Mouse (Mus musculus) heart, postnatal 14 days (tissue): ENCODE results near the gene Spata16. TPM values are rescaled to one million over a fixed set of nuclear protein-coding genes. Genes with fewer than 3 reads are reported as not detected.
"Not testable (repeated sequence)": the region's sequence is repeated elsewhere in the genome, so short reads cannot be mapped to it uniquely, and the experiment has no call there.

Experiments used
- DNase-seq, 2 experiments: peaks; one replicate each; pipeline ENCODE4 v3.0.0; 2021 to 2022
- intact Hi-C: fragments of 180-260 bp; cut with DNase I; formaldehyde crosslinking; loops from one replicate; pipeline ENCODE4 v1.15.1; 2025
- long read RNA-seq, 2 experiments: library from polyadenylated mRNA; stranded (forward); transcript quantifications; one replicate each; pipeline ENCODE4 v2.0.0; 2021
- total RNA-seq, 2 experiments: library from RNA; stranded (reverse); gene quantifications; 2 replicates each; pipeline ENCODE4 v1.2.3; 2021

The Spata16 gene
- total RNA-seq: not detected
- long read RNA-seq, experiment 1: 0 reads
- long read RNA-seq, experiment 2: 0 reads

- intact Hi-C loops: no loop called here
- no peak for DNase-seq
These were observed at the start of gene Spata16 for GRCm38 (mm10) chr3:26637402-26637801. TSS of gene Spata16 (plus strand) at chr3:26637620.

GRCm38 (mm10) chr3:26604861-26605260 is 32.6 kb upstream of the Spata16 start:
- no peak for DNase-seq
- intact Hi-C loops: no loop called here

GRCm38 (mm10) chr3:26608531-26608930 is 28.9 kb upstream of the Spata16 start:
- DNase-seq: no peak
- intact Hi-C loops: no loop called here

- intact Hi-C loops: no loop called here
- DNase-seq: no peak
These were observed 1.8 kb downstream of the Spata16 start for GRCm38 (mm10) chr3:26639214-26639613.

GRCm38 (mm10) chr3:26639851-26640250 is 2.4 kb downstream of the Spata16 start:
- DNase-seq: no peak
- intact Hi-C loops: no loop called here

- intact Hi-C loops: no loop called here
- DNase-seq: no peak
These were observed 3.1 kb downstream of the Spata16 start for GRCm38 (mm10) chr3:26640321-26641075.

- intact Hi-C loops: no loop called here
- DNase-seq: no peak
These were observed 4.2 kb downstream of the Spata16 start for GRCm38 (mm10) chr3:26641351-26642249.

GRCm38 (mm10) chr3:26644136-26644535 is 6.7 kb downstream of the Spata16 start:
- no peak for DNase-seq
- intact Hi-C loops: no loop called here

GRCm38 (mm10) chr3:26646834-26647233 is 9.4 kb downstream of the Spata16 start:
- intact Hi-C loops: no loop called here

GRCm38 (mm10) chr3:26685832-26686231 is 48.4 kb downstream of the Spata16 start:
- intact Hi-C loops: no loop called here
- no peak for DNase-seq

More at GRCm38 (mm10) chr3:26646834-26647233, 9.4 kb downstream of the Spata16 start:
- no peak for DNase-seq

- intact Hi-C loops, DNase-seq: not testable (repeated sequence)
These were observed 72.1 kb downstream of the Spata16 start for GRCm38 (mm10) chr3:26709492-26709891.

GRCm38 (mm10) chr3:26727526-26727925 is 90.1 kb downstream of the Spata16 start:
- intact Hi-C loops: no loop called here
- no peak for DNase-seq

- DNase-seq: no peak
- intact Hi-C loops: no loop called here
These were observed 113.1 kb downstream of the Spata16 start for GRCm38 (mm10) chr3:26750492-26750891.

GRCm38 (mm10) chr3:26752441-26752840 is 115.0 kb downstream of the Spata16 start:
- no peak for DNase-seq
- intact Hi-C loops: no loop called here

- intact Hi-C loops: no loop called here
- DNase-seq: no peak
These were observed 156.1 kb downstream of the Spata16 start for GRCm38 (mm10) chr3:26793334-26794101.

GRCm38 (mm10) chr3:26795851-26796538 is 158.6 kb downstream of the Spata16 start:
- intact Hi-C loops: no loop called here
- no peak for DNase-seq

- DNase-seq: no peak
- intact Hi-C loops: no loop called here
These were observed 159.5 kb downstream of the Spata16 start for GRCm38 (mm10) chr3:26796954-26797353.

- DNase-seq: no peak
- intact Hi-C loops: no loop called here
These were observed 176.9 kb downstream of the Spata16 start for GRCm38 (mm10) chr3:26814307-26814706.

- intact Hi-C loops: no loop called here
- DNase-seq: no peak
These were observed 178.3 kb downstream of the Spata16 start for GRCm38 (mm10) chr3:26815764-26816163.

- no peak for DNase-seq
- intact Hi-C loops: no loop called here
These were observed 182.0 kb downstream of the Spata16 start for GRCm38 (mm10) chr3:26819398-26819797.
